Mouse (Mus musculus) liver, embryonic 12.5 days (tissue): ENCODE results near the gene Ppp1r3d. TPM values are rescaled to one million over a fixed set of nuclear protein-coding genes. Genes with fewer than 3 reads are reported as not detected.

ENCODE experiments used
- ATAC-seq: fragments of 200-750 bp; cut with Nextera tagmentation; 2 replicates; pipeline ENCODE4 v1.8.0; 2017; ENCODE audit warnings: moderate number of reproducible peaks, mild to moderate bottlenecking, moderate library complexity
- H3K27ac ChIP-seq: fragments of 300-500 bp; sonication (generic); 2 replicates; pipeline ENCODE4 v1.5.1; 2016; ENCODE audit warnings: mild to moderate bottlenecking
- H3K27me3 ChIP-seq: fragments of 300-500 bp; sonication (generic); replicated peaks from 2 replicates; pipeline ENCODE4 v1.6.1; 2016; ENCODE audit warnings: mild to moderate bottlenecking, moderate library complexity
- H3K36me3 ChIP-seq: fragments of 300-500 bp; sonication (generic); 2 replicates; pipeline ENCODE4 v1.6.1; 2016; ENCODE audit warnings: mild to moderate bottlenecking, moderate library complexity
- H3K4me1 ChIP-seq: fragments of 300-500 bp; sonication (generic); 2 replicates; pipeline ENCODE4 v1.6.1; 2016
- H3K4me2 ChIP-seq: fragments of 300-500 bp; sonication (generic); 2 replicates; pipeline ENCODE4 v1.6.1; 2016; ENCODE audit warnings: mild to moderate bottlenecking, moderate library complexity
- H3K4me3 ChIP-seq: fragments of 300-500 bp; sonication (generic); 2 replicates; pipeline ENCODE4 v1.5.1; 2016; ENCODE audit warnings: mild to moderate bottlenecking, moderate library complexity
- H3K9ac ChIP-seq: fragments of 300-500 bp; sonication (generic); 2 replicates; pipeline ENCODE4 v1.6.1; 2016; ENCODE audit warnings: mild to moderate bottlenecking, moderate library complexity
- H3K9me3 ChIP-seq: fragments of 300-500 bp; sonication (generic); replicated peaks from 2 replicates; pipeline ENCODE4 v1.6.1; 2016; ENCODE audit warnings: mild to moderate bottlenecking, moderate library complexity
- WGBS: fragments of 180-500 bp; shearing (Covaris S2); methylation state at CpG from one replicate; pipeline ENCODE4 v1.1.7; 2016; ENCODE audit not compliant: insufficient replicate concordance; 5-methylcytosine and 5-hydroxymethylcytosine counted together
- polyA plus RNA-seq: library from polyadenylated mRNA; unstranded; fragments of >200 nt; fragmentation: Nextera tagmentation; extraction: Ambion mirVana; gene quantifications from 2 replicates; pipeline ENCODE4 v1.2.1, GENCODE M21; 2016

The Ppp1r3d gene
- polyA plus RNA-seq, 1 experiment from 2014 or later = 1.9 TPM

GRCm38 (mm10) chr2:178413081-178413480, 1.2 kb downstream of the Ppp1r3d start:
- H3K4me2 ChIP-seq = peak overlapping the region; percentile 77; the same call in 1 of the 2 replicates
- H3K4me3 ChIP-seq = no peak overlapping the region
- 57% methylated on average over 13 of the region's 13 CpGs for WGBS
- H3K27ac ChIP-seq = no peak overlapping the region
- ATAC-seq = no peak
- peaks cover 44% of the 10 kb centered on the region for H3K27me3 ChIP-seq
- peaks cover 42% of the 10 kb centered on the region for H3K4me1 ChIP-seq
- no peak overlapping the region for H3K9ac ChIP-seq
- peaks cover 3% of the 10 kb centered on the region for H3K36me3 ChIP-seq
- no peaks in the 10 kb centered on the region for H3K9me3 ChIP-seq

- Histone ChIP-seq H3K4me1 (peaks cover 41% of the 10 kb centered on the region), H3K27me3 (peaks cover 44% of the 10 kb centered on the region), H3K36me3 (no peaks in the 10 kb centered on the region), H3K9me3 (peaks cover 1% of the 10 kb centered on the region; the same call in 1 of the 2 replicates), H3K27ac (no peak overlapping the region), H3K4me2 (no peak overlapping the region), H3K9ac (no peak overlapping the region), H3K4me3 (no peak overlapping the region)
- ATAC-seq = no peak
- 56% methylated on average over 6 of the region's 6 CpGs for WGBS
Measured at GRCm38 (mm10) chr2:178412598-178412997, 1.7 kb downstream of the Ppp1r3d start.

- peaks cover 40% of the 10 kb centered on the region for H3K27me3 ChIP-seq
- H3K27ac ChIP-seq = no peak overlapping the region
- no peak for ATAC-seq
- H3K4me1 ChIP-seq = peaks cover 19% of the 10 kb centered on the region
- no peak overlapping the region for H3K9ac ChIP-seq
- H3K4me3 ChIP-seq = no peak overlapping the region
- 64% methylated on average over 6 of the region's 6 CpGs for WGBS
- no peak overlapping the region for H3K4me2 ChIP-seq
- H3K36me3 ChIP-seq = no peaks in the 10 kb centered on the region
- peaks cover 5% of the 10 kb centered on the region; the same call in 1 of the 2 replicates for H3K9me3 ChIP-seq
Measured at GRCm38 (mm10) chr2:178410286-178410685, 4.0 kb downstream of the Ppp1r3d start.

- Histone ChIP-seq H3K9ac (no peak overlapping the region), H3K4me1 (peaks cover 8% of the 10 kb centered on the region), H3K27me3 (peaks cover 27% of the 10 kb centered on the region), H3K36me3 (no peaks in the 10 kb centered on the region), H3K4me2 (no peak overlapping the region), H3K9me3 (peaks cover 5% of the 10 kb centered on the region; the same call in 1 of the 2 replicates), H3K4me3 (no peak overlapping the region), H3K27ac (no peak overlapping the region)
- WGBS = 22% methylated on average over 1 of the region's 1 CpGs
- ATAC-seq = no peak
Measured at GRCm38 (mm10) chr2:178409024-178409423, 5.2 kb downstream of the Ppp1r3d start.

GRCm38 (mm10) chr2:178407053-178407815, 7.0 kb downstream of the Ppp1r3d start, which contains the start of gene Sycp2:
Gene Sycp2 (minus strand): TSS chr2:178407685.
- Histone ChIP-seq H3K4me1 (no peaks in the 10 kb centered on the region), H3K9ac (no peak within 1 kb of the TSS), H3K36me3 (no peaks in the 10 kb centered on the region), H3K4me3 (no peak within 1 kb of the TSS), H3K9me3 (peaks cover 5% of the 10 kb centered on the region; the same call in 1 of the 2 replicates), H3K27ac (no peak within 1 kb of the TSS), H3K27me3 (peaks cover 9% of the 10 kb centered on the region; the same call in 1 of the 2 replicates), H3K4me2 (no peak within 1 kb of the TSS)
- peak; percentile 55 for ATAC-seq
- 68% methylated on average over 52 of the region's 52 CpGs for WGBS

Other genes starting within 250 kb of the Ppp1r3d start
- 0.02 TPM in 1 of 2 replicates, not detected in the other for gene Sycp2, start 6.8 kb downstream of the Ppp1r3d start, polyA plus RNA-seq
- gene Fam217b, start 52 bp upstream of the Ppp1r3d start, polyA plus RNA-seq = 1.2 and 2.0 TPM in 2 replicates
- gene Cdh26, start 16.1 kb upstream of the Ppp1r3d start, polyA plus RNA-seq = 0.14 and 0.26 TPM in 2 replicates